Mouse (Mus musculus): Measurements from ENCODE around the gene Rnf145.
A peak's percentile ranks its signal among the peaks of the same experiment; 100 is the strongest.

Rnf145 gene

DNA sequence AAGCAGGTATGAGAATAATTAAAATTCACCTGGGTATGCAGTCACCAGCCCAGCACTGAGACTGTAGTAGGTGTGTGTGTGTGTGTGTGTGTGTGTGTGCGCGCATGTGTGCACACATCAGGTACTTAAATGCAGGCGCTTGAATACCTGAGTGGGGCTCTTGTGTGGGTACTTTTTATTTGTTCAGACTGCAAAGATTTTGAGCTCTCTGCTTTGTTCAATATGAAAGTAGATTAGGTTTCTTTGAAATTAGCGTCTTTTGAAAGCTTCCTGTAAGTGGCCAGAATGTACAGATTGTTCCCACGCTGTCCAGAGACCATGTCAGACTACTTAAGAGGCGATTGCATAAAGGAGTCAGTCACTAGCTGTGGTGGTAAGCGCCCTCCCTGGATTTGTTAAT is 18.6 kb downstream of the Rnf145 start:
- DNase-seq: peak; percentile 42

DNA sequence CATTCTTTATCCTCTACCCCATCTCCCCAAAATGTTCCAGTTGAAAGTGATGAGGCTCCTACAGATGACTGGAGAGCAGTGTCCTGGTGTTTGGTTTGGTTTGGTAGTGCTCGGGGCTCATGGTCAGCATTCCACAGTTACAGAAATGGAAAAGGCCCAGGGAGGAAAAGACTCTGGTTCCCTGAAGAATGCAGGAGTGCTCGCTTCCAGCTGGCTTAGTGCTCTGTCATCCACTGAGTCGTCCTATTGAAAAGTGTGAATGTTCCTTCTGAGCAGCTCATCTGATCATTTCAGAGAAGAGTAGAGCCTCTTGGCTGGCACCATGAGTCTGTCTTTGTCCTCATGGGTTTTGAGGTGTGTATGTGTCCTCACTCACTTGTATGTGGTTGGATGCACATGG is 19.3 kb downstream of the Rnf145 start:
- peak; percentile 93 for DNase-seq

DNA sequence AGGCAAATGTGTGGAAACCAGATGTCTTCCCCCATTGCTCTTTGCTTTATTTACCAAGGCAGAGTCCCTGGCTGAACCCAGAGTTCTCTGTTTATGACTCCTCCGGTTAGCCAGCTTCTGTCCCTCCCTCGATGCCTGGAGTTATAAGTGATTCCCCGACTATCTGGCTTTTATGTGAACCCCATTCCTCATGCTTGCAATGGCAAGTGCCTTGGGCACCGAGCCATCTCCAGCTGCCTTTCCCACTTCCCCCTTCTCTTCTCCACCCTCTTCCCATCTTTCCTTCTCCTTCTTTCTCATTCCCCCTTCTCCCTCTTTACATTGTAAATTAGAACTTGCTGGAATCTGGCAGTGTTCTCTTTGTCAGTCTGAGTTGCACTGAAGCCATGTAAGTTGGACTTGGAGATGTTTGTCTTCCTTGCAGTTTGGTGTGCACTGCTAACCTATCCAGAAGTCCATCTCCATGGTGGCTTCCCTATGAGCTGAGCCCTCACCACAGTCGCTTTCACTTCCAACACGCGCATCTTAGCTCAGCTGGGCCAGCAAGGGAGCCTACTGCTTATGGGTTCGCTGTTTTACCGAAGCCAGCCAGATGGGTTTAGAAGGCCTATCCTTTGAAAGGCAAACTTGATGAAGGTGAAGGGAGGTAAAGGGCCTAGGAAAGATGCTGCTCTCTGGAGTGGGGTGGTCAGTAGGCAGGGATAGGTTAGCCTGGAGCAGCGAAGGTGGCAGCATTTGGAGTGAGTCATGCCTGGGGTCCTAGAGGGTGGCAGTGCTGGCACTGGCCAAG is 19.9 kb downstream of the Rnf145 start:
- peak; percentile 93 for DNase-seq

DNA sequence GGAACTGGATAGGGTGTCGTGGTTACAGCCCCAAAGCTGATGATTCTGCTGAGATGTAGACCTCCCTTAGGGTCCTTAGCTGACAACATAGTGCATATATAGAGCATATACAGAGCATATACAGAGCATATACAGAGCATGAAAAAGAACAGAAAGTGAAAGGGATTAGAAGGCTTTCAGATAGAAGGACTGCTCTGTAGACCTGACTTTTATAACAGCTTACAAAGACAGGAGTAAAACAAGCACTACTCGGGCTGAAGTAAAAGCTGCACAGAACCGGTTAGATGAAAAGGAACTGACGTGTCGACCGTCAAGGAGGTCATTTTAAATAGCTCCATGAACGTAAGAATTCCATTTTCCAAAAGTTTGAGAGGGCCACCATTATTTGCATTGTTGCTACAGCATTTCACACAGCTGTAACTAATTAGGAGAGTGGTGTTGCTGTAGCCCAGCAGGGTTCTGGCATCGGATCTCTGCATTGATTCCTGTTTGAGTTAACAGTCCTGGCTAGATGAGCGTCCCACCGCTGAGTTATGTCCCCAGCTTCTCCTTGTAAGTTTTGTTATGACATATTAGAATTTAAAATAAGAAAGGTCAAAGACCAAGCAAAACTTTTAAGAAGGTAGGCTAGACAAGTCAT is 20.6 kb downstream of the Rnf145 start:
- DNase-seq: peak; percentile 13

DNA sequence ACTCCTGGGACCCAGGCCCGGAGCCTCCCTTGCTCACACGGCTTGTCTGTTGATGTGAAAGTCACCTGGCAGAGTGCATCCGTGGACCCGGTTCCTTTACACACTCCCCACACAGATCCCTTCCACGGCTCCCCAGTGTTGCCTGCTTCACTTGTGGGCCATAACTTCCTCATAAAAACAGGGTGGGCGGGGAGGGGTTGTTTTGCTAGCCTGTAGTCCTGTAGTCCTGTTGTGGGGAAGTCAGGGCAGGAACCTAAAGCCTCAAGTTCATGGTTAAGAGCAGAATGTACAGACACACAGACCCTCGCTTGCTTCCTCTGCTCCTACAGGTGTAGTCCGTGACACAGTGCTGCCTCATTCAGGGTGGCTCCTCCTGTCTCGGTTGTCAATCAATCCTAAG is 21.5 kb downstream of the Rnf145 start:
- DNase-seq: peak; percentile 94

DNA sequence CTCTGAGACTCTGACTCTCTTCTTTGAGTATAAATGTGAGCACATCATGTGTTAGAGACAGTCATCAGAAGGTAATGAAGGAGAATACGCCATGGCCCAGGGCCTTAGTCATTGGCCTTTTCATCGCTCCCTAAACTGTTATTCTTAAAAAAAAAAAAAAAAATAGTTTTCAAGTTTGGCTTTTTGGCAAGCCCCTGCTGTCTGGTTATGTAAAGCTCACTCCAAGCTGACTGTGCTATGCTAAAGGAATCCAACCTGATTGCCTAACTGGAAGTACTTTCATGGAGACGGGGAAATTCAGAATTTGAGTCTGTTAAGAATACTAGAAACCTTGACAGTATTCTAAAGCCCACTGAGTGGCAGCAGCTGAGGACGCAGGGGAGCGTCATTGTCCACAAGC is 22.5 kb downstream of the Rnf145 start:
- DNase-seq: peak; percentile 76

DNA sequence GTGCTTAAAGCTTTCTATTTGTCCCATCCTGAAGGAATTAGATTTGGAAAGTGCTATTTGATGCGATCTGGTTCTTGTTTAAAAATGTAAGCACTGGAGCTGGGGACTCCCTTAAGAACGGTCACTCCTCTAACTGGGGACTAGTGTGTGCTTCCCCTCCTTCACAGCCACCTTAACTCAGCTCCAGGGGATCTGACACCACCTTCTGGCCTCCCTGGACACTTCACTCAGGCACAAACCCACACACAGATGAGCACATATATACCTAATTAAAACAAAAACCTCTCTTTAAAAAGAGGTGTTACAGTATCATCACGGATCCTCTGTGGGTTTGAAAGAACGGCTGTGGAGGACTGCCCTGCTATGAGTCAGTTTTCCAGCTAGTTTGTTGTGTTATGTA is 23.0 kb downstream of the Rnf145 start:
- DNase-seq: peak; percentile 71

DNA sequence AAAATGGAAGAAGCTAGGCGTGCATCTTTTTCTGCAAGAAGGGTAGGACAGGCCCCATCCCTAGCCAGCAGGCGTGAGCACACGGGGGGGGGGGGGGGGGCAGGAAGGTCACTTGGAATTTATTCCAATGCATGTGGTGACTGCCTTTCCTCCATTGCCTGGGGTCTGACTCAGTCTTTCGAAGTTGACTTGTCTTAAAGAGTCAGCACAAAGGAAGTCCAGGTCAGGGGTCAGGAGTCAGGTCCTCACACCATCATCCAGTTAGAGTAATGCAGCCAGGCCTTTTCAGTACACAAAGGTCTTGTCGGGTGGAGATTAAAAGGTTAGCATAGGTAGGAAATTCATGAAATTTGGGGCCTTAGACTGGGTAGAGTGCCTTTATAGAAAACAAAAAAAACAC is 24.8 kb downstream of the Rnf145 start:
- DNase-seq: peak; percentile 61

DNA sequence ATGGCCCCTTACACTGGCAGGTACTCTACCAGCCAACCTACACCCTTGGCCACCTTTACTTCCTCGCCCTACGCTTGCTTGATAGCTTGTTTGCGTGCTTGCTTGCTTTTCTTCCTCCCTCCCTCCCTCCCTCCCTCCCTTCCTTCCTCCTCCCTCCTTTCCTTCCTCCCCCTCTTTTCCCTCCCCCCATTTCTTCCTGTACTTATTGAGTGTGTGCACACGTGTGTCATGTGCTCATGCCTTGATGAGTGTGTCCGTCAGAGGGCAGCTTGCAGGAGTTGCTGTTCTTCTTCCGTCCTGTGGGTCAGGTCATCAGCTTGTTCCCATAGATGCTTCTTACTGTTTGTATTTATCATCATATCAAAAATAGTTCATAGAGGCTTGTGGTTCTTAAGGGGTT is 25.2 kb downstream of the Rnf145 start:
- peak; percentile 70 for DNase-seq

DNA sequence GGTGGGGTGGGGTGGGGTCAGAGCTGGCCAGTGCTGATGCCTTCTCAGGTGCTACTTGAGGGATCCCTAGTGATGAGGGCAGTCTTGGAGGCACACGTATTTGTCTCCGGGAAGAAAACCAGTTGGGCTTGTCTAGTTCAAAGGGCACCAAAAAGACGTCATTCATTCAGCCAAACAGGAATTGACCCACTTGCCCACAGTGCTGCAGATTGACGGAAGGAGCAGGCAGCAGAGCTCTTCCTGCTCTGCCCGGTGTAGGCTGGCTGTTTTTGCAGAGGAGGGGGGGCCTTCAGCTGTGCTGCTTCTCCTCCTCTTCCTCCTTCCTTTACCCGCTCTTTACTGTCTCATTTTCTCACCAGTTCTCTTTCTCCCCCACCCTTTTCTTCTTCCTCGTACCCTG is 26.4 kb downstream of the Rnf145 start:
- DNase-seq: peak; percentile 89

DNA sequence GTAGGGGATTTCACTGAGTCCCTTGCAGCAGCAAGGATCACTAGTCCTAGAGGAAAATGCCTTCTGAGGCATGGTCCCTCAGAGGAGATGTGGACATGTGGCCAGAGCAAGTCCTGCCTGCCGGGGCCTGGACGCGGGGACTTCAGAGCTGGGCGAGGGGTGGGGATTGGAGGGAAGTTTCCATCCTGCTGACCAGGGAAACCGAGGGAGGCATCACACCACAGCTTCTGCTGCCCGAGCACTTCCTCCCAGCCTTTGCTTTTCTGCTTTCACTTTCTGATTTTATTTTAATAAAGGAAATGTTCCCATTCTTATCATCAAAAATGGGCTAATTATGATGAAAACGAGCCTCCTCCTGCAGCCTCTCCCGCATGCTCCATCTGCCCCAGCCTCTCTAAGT is 27.5 kb downstream of the Rnf145 start:
- DNase-seq: peak; percentile 97

DNA sequence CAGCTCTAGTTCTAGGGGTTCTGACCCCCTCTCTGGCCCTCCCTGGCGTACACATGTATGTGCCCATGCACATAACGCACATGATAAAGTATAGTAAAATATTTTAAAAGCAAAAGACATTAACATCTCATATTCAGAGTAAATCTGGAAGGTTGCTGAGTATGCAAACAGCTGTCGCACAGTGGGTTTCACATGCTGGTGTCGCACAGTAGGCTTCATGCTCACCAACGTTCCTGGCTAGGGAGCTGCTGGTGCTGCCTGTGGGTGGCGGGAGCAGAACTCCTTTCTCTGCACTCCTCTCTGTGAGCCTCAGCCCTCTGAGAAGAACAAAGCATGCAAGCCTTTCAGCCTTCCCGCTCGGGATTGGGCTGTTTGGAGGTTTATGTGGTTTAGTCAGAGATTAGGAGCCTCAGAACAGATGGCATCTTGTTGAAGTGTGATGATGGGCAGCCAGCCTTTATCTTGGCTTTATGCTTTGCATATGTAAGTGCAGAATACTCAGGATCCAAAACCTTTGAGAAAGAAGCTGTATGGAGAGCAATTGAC is 29.0 kb downstream of the Rnf145 start:
- DNase-seq: peak; percentile 82

DNA sequence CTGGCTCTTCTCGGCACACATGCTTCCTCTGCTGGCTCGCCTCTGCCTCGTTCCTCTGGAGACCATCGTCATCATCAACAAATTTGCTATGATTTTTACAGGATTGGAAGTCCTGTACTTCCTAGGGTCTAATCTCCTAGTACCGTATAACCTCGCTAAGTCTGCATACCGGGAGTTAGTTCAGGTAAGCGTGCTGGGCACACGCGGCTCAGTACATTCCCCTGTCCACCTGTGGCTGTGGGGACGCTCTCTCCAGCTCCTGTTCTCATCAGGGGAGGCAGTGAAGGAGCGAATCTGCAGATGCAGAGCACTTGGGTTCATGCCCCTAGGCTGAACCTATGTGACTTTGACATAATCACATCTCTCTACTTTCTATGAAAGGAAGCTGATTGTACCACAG is 30.1 kb downstream of the Rnf145 start:
- peak; percentile 84 for DNase-seq

DNA sequence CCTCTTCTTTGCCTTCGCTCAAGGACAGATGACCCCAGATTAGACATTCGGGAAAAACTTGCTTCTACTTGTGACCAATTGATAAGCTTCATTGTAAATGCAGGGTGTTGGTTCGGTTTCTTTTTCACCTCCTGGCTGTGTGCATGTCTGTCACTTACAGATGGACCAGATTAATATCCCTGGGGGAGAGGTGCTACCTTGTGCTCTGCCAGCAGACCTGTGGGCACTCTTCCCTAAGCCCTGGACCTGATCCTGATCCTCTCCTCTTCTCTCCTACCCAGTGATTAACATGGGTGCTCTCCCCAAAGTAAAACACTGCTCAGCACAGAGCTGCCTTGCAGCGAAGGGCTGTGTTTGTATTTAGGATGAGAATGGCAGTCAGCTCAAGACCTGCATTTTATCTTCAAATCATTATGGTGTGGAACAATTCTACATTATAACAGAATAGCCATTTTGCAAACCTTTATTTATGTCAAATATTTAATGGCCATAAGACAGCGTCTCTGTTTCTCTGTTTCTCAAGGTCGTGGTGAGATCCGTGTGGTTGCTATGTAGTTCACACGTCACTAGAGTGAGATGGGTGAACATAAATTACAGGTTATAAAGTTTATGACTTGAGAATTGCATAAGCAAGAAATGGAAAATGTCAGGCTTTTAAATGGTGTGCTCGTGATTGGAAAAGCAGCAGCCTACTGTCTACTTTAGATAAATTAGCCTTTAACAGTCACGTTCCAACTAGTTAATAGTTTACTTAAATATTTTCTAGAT is 30.9 kb downstream of the Rnf145 start:
- DNase-seq: peak; percentile 57

DNA sequence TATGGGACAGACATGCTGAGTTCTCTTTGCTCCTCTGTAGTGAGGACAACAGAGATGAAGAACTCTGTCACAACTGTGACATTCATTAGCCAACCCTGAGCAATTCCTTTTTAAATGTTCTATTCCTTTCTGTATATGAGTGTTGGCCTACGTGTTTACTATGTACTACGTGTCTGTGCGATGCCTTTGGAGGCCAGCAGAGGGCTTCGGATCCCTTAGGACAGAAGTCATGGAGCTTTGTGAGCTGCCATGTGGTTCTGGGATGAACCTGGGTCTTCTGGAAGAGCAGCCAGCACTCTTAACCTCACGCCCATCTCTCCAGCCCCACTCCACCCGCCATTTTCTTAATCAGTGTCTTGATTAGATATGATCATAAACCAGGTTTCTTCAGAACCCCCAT is 32.2 kb downstream of the Rnf145 start:
- DNase-seq: no peak

DNA sequence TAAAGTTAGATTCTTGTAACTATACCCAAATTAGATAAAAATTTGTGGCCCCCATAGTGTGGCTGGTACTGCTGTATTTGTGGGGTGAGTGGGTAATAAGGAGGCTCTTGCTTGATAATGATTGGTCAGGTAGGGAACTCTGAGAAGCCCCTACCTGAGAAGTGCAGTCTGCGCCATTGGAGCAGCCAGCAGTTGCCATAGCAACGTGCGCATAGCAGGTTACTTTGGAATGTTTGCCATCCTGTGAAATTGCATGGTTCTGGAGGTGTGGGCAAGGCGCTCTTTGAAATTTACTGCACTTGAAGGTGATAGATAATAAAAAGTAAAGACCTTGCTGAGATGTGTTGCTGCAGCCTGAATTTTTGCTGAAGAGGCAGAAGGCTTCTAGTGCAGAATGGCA is 35.6 kb downstream of the Rnf145 start:
- DNase-seq: peak; percentile 72

DNA sequence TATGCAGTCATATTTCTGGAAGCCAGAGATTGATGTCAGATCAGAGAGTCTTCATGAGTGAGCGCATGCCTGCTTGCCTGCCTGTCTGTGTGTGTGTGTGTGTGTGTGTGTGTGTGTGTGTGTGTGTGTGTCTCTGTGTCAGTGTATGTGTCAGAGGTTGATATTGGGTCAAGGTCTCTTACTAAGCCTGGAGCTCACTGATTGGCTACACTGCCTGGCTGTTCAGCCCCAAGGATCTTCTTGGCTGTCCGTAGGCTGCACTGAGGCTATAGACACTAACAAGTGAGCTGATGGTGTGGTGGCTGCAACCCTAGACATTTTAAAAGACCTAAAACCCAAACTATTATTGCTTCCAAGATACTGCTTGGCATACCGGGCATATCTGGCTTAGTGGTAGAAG is 39.8 kb downstream of the Rnf145 start:
- peak; percentile 54 for DNase-seq

DNA sequence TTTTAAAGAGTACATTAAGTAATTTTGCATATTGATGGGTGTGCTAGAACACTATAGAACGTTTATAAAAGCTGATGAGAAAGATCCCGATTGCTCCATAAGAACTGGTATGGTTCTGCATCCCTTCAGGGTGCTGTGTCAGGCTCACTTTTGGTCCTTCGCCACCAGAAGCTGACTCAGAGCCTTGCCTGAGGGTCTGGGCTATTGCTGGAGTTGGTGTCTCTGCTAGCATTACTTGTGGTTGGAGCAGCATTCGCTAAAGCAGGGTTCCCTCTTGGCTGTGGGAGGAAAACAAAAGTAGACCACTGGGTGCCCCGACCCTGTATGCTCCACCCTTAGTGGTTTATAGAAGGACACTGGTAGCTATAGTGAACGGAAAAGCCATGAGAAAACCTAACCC is 40.7 kb downstream of the Rnf145 start:
- peak; percentile 83 for DNase-seq

DNA sequence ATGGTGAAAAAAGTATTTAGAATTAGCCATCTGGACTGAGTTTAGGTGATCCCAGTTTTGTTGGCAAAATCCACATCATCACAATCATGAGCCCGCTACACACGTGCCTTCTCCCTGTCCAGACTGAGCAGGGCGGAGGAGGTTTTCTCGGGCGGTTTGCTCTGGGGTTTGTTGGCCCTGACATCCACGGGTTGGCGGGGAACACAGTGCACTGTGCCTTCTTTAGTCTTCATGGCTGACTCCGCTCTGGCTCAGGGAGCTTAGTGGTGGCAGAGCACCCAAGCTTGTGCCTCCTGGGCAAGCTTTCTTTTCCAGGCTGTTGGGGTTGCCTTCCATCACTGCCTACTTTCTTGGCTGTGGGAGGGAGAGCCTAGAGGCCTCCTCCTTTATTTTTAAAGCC is 41.6 kb downstream of the Rnf145 start:
- peak; percentile 88 for DNase-seq

DNA sequence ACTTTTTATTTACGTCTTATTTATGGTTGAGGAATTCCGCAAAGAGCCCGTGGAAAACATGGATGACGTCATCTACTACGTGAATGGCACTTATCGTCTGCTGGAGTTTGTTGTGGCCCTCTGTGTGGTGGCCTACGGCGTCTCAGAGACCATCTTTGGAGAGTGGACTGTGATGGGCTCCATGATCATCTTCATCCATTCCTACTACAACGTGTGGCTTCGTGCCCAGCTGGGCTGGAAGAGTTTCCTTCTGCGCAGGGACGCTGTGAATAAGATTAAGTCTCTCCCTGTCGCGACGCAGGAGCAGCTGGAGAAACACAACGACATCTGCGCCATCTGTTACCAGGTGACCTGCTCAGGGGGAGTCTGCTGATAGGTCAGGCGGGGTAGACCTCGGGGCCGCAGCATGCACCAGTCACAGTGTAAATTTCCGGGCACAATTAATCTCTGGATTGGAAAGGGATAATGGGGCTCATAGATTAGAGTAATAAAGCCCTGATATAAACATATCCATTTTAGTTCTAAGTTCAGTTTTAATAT is 42.8 kb downstream of the Rnf145 start:
- peak; percentile 83 for DNase-seq

DNA sequence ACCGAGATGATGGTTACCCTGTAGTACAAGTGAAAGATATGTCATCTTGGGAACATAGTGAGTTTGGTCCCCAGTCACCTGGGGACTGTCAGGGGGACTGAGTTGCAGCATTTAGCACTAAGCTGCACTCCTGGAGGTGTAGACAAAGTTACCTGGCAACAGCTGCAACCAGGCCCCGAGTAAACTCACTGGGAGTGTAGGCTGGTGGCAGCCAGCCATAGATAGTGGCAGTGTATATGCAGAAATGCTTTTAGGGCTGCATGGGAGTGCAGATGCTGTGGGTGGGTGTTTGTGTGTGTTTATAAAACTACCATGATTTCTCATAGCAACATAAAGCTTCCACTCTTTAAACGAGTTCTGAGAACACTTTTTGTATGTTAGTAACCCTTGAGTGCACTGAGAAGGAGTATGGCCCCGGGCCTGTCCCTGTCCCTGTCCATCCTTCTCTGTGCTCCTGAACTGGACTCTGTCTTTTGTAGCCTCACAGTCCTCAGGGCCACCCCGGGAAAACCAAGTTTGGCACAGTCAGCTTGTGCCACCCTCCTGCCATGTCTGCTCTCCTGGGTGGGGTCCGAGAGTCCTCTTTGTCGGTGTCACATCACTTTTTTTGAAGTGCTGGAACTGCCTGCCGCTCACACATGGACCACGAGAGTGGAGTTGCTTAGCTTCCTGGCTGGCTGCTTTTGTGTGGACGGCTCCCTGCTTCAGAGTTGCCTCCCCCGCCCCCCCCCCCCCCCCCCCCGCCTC is 43.8 kb downstream of the Rnf145 start:
- DNase-seq: peak; percentile 87

DNA sequence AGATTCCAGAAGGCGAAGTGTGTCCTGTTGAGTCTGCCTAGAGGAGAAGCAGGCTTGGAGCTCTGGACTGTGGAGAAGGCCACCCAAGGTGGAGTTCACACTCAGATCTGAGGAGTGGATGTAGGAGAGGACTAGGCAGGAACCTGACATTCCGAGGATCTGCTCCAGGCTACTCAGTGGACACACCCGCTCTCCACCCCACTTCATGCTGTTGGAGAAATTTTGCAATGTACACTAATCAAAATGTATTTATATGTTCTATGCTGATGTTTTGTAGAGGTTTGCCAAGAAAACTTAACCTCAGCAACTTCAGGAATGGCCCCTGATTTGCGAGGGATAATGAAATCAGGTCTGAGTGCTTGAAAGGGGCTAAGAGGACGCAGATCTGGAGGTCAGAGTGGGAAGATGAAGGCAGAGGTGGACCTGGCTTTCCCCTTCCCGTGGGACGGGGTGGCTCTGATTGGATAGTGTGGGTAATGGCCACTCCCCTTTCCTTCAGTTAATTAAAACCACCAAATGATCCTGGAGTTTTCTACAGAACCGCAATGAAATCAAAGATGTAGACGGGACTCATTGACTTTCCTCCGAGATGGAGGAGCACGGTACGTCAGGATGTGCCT is 45.6 kb downstream of the Rnf145 start:
- DNase-seq: peak; percentile 87

All from heart, adult 11 months (tissue).